Mouse (Mus musculus) megakaryocyte, embryonic 14.5 days (primary cell): ENCODE measurements at regions not wholly inside any gene's neighbourhood (a gene's known extent, or its start where the extent isn't known, plus 50 kb on each side); places are given as distances from the start of the nearest gene placed in this dataset.
A peak's percentile ranks its signal among the peaks of the same experiment; 100 is the strongest.

Experiments used
- H3K27me3 ChIP-seq: replicated peaks from 2 replicates; pipeline ENCODE3; 2012; ENCODE audit warnings: inconsistent platforms
- H3K36me3 ChIP-seq: replicated peaks from 2 replicates; pipeline ENCODE3; 2012; ENCODE audit warnings: low read length, inconsistent platforms, mixed read lengths
- H3K4me1 ChIP-seq: 2 replicates; pipeline ENCODE4 v1.6.1; 2012; ENCODE audit warnings: inconsistent platforms
- H3K4me3 ChIP-seq: replicated peaks from 2 replicates; pipeline ENCODE3; 2012; ENCODE audit warnings: moderate library complexity, mild to moderate bottlenecking, inconsistent platforms
- H3K9me3 ChIP-seq: 2 replicates; pipeline ENCODE4 v1.6.1; 2012; ENCODE audit warnings: inconsistent platforms
- FLI1 ChIP-seq: IDR thresholded peaks from 2 replicates; pipeline ENCODE4 v1.6.1; 2012; ENCODE audit warnings: low read length, inconsistent platforms, mixed read lengths
- GATA1 ChIP-seq: IDR thresholded peaks from 3 replicates; pipeline ENCODE4 v1.6.1; 2012; ENCODE audit warnings: mixed read lengths, low read length, inconsistent platforms, borderline replicate concordance

DNA sequence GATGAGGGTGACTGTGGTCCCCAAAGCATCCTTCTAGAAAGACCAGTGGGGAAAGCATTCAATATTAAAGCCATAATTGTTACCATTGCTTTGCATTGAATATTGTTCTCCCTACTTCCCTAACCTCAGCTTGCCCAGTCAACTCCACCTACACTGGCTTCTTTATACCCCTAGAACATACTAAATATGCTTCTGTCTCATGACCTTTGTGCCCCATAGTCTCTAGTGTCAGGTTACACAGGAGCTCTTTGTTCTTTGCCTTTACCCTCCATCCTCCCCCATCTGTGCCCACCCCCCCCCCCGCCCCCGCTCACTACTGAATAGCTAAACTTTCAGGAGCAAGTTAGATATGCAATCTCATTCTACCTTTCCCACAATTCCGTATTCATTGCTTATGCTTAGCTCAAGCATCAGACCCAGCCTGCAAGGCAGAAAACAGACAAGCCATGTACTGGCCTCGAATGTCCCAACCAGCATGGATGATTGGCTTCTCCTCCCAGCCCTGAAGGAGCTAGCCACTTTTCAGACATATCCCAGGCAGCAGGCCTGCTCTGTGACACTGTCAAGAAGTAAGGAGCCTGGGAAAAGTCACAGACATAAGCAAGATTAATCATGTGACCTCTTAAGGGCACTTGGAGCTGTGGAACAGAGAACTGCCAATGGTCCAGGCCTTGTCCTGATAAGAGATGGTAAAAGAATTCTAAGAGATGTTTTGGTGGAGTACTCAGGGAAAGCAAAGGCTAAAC is 410.4 kb downstream of the Insc start:
- H3K4me3 ChIP-seq = no peak overlapping the region

DNA sequence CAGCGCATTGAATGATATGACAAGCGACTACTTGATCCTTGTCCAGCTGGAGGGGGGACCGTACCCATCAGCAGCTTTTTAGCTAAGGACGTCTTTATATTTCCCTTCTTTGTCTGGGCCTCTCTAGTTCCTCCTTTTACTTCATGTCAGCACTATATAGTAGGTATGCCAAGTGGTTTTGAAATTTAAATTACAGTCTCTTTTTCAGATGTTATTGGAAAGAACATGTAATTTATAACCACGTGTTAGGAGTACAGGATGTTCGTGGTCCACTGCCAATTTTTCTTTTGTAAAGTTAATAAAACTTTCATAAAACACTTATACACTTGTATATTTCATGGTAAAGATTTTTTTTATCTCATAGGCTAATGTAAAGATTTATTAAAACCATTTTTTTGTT is 426.5 kb downstream of the Insc start:
- TF ChIP-seq FLI1 (no peak), GATA1 (no peak)
- Histone ChIP-seq H3K9me3 (peaks cover 11% of the 10 kb centered on the region), H3K4me3 (no peak overlapping the region), H3K27me3 (peaks cover 9% of the 10 kb centered on the region), H3K36me3 (no peaks in the 10 kb centered on the region), H3K4me1 (no peaks in the 10 kb centered on the region)

More for the DNA sequence above, 410.4 kb downstream of the Insc start:
- TF ChIP-seq FLI1 = no peak
- no peak for TF ChIP-seq GATA1
- H3K9me3 ChIP-seq = peaks cover 6% of the 10 kb centered on the region
- no peaks in the 10 kb centered on the region for H3K4me1 ChIP-seq
- H3K36me3 ChIP-seq = no peaks in the 10 kb centered on the region
- peaks cover 6% of the 10 kb centered on the region for H3K27me3 ChIP-seq

DNA sequence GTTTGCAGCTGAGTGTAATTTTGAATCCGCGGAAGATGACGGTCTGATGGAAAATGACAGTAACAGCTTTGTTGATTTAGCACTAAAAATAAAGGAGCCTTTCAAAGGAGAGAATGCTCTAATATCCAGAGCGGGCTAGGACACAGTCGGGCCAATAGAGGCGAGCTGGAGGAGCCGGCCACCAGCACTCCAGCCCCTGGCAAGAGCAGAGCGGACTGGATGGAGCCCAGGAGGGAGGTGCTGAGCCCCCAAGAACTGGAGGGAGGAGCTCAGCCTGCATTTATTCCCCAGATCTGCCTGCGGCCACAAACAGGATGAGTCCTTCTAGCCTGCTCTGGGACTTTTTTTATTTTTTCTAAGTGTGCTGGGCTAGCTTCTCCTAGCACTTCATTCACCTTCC is 426.9 kb downstream of the Insc start:
- Histone ChIP-seq H3K27me3 (peaks cover 9% of the 10 kb centered on the region), H3K9me3 (peaks cover 7% of the 10 kb centered on the region; the same call in 1 of the 2 replicates), H3K4me3 (no peak overlapping the region), H3K4me1 (no peaks in the 10 kb centered on the region), H3K36me3 (no peaks in the 10 kb centered on the region)
- no peak for TF ChIP-seq GATA1

DNA sequence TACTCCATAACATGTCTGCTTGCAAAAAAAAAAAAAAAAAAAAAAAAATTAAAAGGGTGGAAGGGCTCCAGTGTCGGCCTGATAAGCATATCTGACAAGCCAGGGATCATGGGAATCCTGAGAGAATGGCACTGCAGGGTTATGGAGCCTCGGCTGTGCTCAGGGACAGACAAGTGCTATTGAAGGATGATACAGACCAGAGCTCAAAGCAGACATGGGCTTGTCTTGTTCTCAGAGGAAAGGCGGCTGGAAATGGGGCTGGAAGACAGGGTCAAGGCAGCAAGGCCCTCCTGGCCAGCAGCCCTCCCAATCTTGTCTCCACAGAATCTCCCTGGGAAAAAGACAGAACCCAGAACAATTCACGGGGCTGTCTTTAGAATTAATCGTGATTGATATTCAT is 449.0 kb downstream of the Insc start:
- TF ChIP-seq GATA1 (no peak), FLI1 (no peak)
- no peak overlapping the region for H3K4me3 ChIP-seq
- H3K27me3 ChIP-seq = peaks cover 11% of the 10 kb centered on the region

DNA sequence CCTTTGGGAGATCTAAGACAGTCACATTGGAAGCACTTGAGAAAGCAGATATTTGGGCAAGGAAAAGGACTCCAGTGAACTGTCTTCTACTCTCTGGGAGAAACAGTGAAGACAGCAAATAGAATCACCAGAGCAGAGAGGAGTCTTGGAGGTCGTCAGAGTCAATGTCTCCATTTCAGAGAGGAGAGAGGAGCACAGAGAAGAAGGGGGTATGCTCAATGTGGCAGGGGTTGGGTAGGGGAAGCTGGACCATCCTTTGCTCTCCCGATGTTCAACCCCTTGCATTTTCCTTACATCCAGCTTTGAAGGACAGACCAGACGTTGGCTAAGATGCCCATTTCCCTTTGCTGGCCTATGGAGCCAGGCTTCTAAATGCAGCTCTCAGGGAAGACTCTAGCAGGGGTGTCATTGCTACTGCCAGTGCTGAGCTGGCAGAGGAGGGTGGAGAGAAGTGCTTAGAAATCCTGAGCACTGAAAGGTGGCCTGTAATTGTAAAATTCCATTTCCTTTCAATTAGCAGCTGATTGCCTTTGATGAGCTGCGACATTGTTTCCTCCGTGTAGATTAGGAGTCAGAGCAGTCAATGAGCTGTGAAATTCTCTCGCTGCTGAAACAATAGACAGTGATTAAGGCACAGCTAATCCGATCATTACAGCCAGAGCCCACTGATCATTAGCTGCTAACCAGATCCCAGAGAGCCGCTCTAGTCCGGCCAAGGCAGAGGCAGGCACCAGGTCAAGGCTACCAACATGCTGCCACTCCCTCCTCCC is 449.7 kb downstream of the Insc start:
- peaks cover 11% of the 10 kb centered on the region for H3K27me3 ChIP-seq
- no peak for TF ChIP-seq FLI1
- no peak for TF ChIP-seq GATA1
- H3K36me3 ChIP-seq = no peaks in the 10 kb centered on the region
- H3K4me3 ChIP-seq = no peak overlapping the region
- H3K9me3 ChIP-seq = no peaks in the 10 kb centered on the region
- no peaks in the 10 kb centered on the region for H3K4me1 ChIP-seq

More for the DNA sequence above, 449.0 kb downstream of the Insc start:
- Histone ChIP-seq H3K36me3 (no peaks in the 10 kb centered on the region), H3K9me3 (no peaks in the 10 kb centered on the region), H3K4me1 (no peaks in the 10 kb centered on the region)

DNA sequence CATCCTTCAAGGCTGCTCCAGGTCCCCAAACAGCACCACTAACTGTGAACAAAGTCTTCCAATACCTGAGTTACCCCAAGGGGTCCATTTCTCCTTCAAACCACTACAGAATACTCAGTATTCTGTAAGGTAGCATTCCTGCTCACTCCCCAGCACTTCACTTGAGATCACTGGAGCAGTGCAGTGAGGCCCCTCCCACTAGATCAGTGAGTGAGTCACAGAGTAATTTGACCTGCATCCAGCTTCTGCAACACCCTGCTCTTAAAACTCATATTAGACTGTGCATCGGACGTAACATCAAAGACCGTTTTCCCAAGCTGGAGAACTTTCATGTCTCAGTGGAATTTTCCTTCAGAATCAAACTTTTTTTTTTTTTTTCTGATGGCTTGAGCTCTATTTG is 461.4 kb downstream of the Insc start:
- no peaks in the 10 kb centered on the region for H3K36me3 ChIP-seq
- TF ChIP-seq GATA1 (no peak), FLI1 (no peak)
- peaks cover 12% of the 10 kb centered on the region for H3K4me1 ChIP-seq
- peaks cover 7% of the 10 kb centered on the region for H3K27me3 ChIP-seq
- H3K4me3 ChIP-seq = no peak overlapping the region
- 0 out of 2 replicates have a peak, but pooled peaks cover 6% of the 10 kb centered on the region for H3K9me3 ChIP-seq

DNA sequence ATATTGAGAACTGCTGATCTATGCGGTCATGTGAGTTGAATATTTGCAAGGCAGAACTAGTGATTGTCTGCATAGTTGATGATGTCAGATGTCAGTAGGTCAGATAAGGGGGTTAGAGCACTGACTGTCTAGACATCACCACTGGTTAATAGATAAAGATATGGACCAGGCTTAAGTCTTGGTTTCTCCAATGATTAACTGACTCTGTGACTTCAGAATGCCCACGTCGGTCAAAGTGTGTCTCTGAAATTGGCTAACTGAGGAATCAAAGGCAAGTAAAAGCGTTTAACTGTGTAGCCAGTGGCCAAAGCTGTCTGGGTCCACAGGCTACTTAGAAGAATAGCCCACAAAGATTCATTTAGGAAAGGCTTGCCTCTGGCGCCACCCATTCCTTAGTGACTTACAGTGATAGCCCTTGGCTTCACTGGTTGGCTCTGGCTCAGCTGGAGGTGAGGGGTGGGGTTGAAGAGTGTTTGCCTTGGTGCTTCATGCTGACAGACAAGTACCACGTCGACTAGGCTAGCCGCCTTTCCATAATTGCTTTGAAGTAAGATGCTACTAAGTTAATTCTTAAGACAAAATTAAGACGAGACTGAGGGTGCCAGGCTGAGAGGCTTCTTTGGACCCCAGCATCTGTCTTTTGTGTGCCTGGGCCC is 463.1 kb downstream of the Insc start:
- Histone ChIP-seq H3K9me3 (no peaks in the 10 kb centered on the region), H3K36me3 (no peaks in the 10 kb centered on the region), H3K4me1 (peaks cover 12% of the 10 kb centered on the region), H3K27me3 (peaks cover 11% of the 10 kb centered on the region), H3K4me3 (no peak overlapping the region)
- TF ChIP-seq FLI1 = no peak
- TF ChIP-seq GATA1 = no peak

DNA sequence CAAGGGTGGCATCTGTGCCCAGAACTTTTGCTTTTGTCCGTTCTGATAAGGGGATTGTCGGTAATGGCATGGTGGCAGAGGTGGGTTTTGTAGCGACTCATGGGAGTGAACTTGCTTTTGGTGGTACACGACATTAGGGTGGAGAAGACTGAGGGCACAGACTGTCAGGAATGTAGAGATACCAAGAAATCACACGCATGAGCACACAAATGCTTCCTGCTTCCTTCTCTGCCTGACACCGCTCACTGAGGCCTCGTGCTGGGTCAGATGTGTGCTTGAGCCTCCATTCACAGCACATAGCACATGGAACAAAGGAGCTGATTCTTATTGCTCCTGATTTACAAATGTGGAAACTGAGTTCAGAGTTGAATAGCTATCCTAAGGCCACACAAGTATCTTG is 465.3 kb downstream of the Insc start:
- H3K9me3 ChIP-seq = no peaks in the 10 kb centered on the region
- peaks cover 15% of the 10 kb centered on the region for H3K27me3 ChIP-seq
- no peak for TF ChIP-seq FLI1
- H3K4me1 ChIP-seq = peaks cover 12% of the 10 kb centered on the region
- no peaks in the 10 kb centered on the region for H3K36me3 ChIP-seq
- no peak overlapping the region for H3K4me3 ChIP-seq

DNA sequence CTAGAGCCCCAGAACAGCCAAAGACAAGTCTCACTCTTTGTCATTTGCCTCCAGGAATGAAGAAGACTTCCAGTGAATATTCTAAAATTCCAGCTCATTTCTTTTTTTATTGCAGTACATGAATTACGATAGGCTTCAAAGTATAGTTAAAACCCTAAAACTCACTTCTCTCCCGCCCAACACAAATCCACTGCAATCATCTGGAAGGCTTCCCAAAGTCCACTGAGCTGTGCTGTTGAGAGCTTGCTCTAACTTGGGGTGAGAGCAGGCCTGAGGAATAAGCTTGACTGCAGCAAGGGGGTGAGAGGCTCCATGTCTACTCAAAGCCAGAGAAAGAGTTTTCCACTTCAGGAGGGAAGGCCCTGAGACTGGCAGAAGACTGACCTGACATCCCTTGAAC is 466.5 kb downstream of the Insc start:
- H3K4me3 ChIP-seq = no peak overlapping the region
- no peaks in the 10 kb centered on the region for H3K9me3 ChIP-seq
- TF ChIP-seq GATA1 (no peak), FLI1 (no peak)
- H3K36me3 ChIP-seq = no peaks in the 10 kb centered on the region
- H3K4me1 ChIP-seq = peaks cover 12% of the 10 kb centered on the region
- H3K27me3 ChIP-seq = peaks cover 16% of the 10 kb centered on the region

DNA sequence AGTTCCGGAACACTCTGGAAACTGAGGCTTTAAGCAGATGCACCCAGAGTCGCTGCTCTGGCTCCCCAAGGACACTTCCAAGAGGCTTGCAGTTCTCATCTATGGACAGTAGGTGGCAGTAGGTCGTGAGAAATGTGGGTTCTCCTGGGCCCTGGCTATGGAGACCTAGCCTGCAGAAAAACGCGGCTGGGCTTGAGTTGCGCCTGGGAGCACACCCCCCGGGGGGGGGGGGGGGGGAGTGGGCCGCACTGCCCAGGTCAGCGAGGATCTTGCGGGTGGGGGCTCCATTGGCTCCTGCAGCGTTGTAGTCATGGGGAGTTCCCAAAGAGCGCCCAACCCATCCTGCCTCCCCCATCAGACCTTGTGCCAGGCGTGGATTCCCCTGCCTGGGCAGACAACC is 473.3 kb downstream of the Insc start:
- Histone ChIP-seq H3K9me3 (no peaks in the 10 kb centered on the region), H3K4me3 (peak overlapping the region; percentile 70)

More for the DNA sequence above, 473.3 kb downstream of the Insc start:
- Histone ChIP-seq H3K27me3 (peaks cover 25% of the 10 kb centered on the region), H3K4me1 (peaks cover 12% of the 10 kb centered on the region), H3K36me3 (no peaks in the 10 kb centered on the region)
- TF ChIP-seq GATA1 (no peak), FLI1 (no peak)
